Mouse (Mus musculus): ENCODE measurements around the gene Ip6k1.

The Ip6k1 gene

GRCm38 (mm10) chr9:108032126-108032525, 29.8 kb downstream of the Ip6k1 start:
- no peak for DNase-seq (ENCODE audit: low spot score)

DNA sequence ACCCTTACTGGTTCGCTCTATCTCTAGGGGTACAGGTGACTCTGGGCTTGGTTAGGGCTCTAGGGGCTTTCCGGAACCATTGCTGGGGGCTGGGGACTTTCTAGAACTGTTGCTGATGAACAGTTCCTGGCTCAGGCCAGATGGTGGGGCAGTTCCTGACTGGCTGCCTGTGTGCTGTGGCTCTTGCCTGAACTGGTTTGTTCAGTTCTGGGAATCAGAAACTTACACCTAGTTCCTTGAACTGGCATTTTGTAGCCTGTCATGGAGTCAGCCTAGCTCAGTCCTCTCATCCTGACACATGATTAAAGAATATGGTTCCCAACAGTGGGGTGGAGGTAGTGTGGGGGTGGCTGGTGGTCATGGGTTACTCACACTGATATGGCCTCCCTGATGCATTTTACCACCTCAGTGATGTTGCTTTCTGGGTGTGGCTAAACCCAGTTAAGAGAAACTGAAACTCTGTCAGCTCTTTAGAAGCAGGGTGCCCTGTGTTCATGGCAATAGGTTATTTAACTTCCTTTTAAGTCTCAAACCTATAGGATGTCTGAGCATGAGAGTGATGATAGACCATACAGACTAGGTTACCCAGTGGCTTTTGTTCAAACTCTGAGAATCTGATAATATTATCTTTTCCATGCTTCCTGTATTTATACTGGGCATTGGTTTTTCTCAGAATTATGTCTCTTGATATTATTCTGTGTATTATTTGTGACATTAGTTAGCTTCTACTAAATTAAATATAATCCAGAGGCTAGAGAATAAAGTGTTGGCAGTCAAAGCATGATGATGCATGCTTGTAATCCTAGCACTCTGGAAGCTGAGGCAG, 33.2 kb downstream of the Ip6k1 start:
- no peak for DNase-seq (ENCODE audit: low spot score)

DNA sequence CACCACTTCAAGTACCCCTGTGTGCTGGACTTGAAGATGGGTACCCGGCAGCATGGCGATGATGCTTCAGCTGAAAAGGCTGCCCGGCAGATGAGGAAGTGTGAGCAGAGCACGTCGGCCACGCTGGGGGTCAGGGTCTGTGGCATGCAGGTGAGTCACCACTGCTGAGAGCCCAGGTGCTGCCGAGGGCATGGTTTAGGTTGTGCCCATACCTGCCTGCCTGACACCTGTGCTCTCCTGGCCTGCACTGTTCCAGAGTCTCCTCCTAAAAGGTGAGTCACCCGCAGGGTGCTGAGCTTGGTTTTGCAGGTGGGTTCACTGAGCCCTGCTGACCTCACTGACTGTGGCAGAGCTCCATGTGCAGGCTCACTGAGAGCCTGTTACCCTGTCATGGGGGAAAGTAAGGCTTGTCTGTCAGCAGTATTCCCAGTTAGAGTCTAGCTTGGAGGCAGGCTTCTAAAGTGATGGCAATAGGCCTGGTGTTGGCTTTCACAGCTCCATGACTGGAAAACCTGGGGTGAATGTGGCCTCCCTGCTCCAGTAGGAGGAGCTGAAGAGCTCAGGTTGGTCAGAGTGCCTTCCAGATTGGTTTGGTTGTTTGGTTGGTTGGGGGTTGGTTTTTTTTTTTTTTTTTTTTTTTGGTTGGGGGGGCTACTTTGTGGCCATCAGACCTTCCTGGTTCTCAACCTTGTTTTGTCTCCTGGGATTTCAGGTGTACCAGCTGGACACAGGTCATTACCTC, 42.6 kb downstream of the Ip6k1 start:
- no peak for DNase-seq (ENCODE audit: low spot score)

- DNase-seq (ENCODE audit: low spot score) = no peak
These were observed 44.3 kb downstream of the Ip6k1 start for GRCm38 (mm10) chr9:108046582-108046981.

DNA sequence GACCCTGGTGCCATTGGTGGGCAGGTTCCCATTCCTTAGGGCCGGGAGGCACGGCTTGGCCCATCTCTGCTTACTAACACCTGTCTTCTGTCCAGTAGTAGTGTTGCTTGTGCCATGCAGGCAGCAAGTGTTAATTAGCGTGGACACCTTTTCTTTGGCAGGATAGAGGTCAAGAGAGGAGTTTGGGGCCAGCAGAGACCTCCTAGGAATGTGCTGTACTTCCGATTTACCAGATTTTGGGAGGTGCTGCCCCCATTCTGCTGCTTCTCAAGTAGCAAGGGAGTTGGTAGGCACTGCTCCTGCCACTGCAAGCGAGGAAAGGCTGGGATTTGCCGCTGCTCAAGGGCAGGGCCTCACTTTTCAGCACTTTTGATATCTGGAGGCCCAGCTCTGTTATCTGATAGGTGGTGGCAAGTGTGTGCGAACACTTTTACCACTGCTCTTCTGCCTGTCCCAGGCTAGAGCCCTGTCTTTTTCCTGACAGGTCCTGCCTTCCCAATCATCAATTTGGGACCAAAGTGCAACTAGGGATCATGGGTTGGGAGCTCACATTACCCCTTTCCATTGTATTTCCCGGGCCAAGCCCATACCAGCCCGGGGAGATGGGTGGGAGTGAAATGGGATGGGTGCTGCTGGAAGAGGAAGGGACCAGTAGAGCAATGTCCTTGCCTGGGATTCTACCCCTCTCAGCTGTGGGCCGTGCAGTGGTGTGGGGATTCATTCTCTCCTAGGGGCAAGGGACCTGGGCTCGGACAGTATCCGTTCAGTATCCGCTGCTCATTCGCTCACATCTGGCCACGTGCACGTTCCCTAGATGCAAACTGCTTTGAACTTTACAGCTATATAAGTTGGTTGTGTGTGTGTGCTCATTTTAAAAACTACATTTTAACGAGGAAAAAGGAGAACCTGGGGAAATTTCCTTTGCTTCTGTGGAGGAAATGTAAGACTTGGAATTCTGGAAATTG, 45.6 kb downstream of the Ip6k1 start:
- DNase-seq (ENCODE audit: low spot score) = no peak

DNA sequence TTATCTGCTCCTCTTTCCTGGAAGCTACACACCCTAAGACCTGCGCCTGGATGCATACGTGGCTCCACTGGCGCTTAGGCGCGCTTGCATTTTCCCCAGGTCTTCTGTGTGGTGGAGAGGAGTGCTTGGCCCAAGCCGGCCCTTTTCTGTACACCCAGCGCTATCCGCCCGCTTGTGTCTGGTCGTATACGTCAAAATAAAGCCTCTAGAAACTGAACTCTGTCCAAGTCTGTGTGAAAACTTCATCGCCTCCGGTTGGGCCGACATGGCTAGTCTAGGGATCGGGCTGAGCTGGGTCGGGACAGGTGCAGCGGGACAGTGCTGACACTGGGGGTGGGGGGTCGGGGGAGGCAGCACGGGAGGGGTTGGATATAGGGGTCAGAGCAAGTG, 46.3 kb downstream of the Ip6k1 start:
- no peak for DNase-seq (ENCODE audit: low spot score)

DNA sequence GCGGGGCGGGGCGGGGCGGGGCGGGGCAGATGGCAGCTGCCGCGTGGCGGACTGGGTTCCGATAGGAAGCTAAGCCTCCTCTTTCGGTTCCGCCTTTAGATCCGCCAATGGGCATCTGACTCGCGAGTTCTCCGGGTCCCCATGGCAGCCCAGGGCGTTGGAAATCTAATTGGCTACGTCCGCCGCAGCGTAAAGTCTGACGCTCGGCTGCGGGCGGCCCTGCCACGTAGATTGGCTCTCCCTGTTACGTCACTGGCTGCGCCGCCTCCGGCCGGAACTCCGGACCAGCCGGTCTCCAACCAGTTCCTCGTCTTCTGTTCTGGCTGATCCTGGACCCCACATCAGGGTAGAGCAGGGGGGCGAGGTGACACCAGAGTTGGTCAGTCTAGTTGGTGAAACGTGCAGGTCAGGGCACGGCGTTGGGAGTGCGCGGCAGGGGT, 46.7 kb downstream of the Ip6k1 start, which contains the start of gene Gmppb:
TSS of gene Gmppb (plus strand) at position 227 of the 440 bp plus-strand sequence.
- peak; percentile 90 for DNase-seq (ENCODE audit: low spot score)

GRCm38 (mm10) chr9:108049561-108050251, 47.4 kb downstream of the Ip6k1 start:
- DNase-seq (ENCODE audit: low spot score) = no peak

DNA sequence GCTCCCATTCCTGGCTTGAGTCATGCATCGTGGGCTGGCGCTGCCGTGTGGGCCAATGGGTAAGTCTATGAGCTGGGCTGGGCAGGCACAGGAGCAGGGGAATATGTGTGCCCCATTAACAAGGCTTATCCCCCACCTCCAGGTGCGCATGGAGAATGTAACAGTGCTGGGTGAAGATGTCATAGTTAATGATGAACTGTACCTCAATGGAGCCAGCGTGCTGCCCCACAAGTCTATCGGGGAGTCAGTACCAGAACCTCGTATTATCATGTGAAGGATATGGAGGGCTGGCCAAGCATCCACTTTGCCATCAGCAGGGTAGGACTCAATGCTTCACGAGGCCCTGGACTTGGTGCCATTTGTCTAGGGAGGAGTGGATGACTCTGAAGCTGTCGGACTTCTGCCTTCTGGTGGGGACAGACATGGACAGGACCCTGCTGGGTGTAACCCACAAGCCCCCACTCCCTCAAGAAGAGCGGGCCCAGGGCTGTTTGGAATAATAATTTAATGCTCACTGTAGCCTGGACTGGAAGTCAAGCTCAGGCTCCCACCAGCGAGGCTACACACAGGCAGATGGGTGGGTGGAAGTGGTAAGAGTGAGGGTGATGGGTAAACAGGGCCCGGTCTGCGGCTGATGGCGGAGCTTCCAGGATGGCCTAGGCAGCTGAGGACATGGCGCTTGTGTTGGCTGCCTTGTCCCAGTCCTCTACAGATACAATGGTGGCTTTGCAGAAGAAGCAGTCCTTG, 49.1 kb downstream of the Ip6k1 start:
- DNase-seq (ENCODE audit: low spot score) = no peak

DNA sequence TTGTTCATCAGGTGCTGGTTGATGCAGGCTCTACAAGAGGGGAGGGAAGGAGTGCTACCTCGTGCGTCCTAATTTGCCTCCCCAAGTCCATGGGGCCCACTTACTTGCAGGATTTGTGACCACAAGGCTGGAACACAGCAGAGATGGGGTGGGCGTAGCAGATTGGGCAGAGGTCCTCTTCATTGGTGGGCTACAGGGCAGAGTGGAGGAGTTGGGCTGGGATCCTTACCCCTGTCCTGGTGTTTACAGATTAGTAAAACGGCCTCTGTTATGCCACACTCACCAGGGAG, 49.6 kb downstream of the Ip6k1 start:
- no peak for DNase-seq (ENCODE audit: low spot score)

- DNase-seq (ENCODE audit: low spot score) = no peak
These were observed 50.1 kb downstream of the Ip6k1 start for GRCm38 (mm10) chr9:108052411-108052810.

GRCm38 (mm10) chr9:108052885-108053664, 50.8 kb downstream of the Ip6k1 start, which contains the start of gene Amigo3:
Gene Amigo3, plus strand, starts transcription at chr9:108053159.
- DNase-seq (ENCODE audit: low spot score) = peak; percentile 96

DNA sequence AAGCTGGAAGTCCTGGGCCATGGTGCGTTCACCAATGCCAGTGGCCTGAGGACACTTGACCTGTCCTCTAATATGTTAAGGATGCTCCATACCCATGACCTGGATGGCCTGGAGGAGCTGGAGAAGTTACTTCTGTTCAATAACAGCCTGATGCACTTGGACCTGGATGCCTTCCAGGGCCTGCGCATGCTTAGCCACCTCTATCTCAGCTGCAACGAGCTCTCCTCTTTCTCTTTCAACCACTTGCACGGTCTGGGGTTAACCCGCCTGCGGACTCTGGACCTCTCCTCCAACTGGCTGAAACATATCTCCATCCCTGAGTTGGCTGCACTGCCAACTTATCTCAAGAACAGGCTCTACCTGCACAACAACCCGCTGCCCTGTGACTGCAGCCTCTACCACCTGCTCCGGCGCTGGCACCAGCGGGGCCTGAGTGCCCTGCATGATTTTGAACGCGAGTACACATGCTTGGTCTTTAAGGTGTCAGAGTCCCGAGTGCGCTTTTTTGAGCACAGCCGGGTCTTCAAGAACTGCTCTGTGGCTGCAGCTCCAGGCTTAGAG, 51.4 kb downstream of the Ip6k1 start:
- DNase-seq (ENCODE audit: low spot score) = no peak

GRCm38 (mm10) chr9:108054331-108055040, 52.2 kb downstream of the Ip6k1 start:
- DNase-seq (ENCODE audit: low spot score) = no peak

DNA sequence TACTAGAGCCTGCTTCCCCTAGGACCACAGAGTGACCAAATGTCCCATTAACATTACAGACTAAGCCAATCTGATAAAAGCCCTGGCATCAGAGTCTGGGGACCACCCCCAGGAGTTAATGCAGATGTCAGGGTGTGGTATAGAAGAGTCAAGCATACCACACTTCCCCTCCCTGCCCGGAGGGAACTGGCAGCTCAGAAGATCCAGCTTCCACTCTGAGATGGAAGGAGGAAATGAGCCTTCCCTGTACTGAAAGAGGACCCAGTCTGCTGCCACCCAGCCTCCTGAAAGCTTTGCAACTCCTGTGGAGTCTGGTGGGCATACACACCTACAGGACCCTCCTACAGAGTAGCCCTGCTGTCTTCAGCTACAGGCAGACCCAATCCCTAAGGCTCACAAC, 52.8 kb downstream of the Ip6k1 start:
- no peak for DNase-seq (ENCODE audit: low spot score)

DNA sequence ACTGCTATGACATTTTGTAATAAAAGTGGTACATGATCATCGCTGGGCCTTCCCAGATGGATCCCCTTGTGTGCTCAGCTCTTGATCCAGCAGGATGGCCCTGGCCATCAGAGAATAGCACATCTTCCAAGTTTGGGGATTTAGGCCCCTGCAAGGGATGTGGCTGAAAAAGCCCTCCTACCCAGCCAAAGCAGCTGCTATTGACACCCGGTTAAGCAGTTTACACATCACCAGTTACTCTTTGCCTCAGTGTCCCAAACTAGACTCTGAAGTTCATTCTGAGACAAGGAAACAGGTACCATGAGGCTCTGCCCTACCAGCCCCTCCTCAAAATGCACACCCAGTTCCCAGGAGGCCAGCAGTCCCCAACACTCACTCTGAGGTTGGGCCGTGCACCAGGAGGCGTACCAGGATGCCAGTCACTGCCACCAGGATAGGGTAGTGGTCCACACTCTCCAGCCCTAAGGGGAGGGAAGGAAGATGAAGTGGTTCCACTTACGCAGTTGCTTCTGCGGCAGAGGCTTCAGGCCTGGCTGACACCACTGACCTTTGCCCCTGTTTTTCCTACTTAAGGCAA, 53.4 kb downstream of the Ip6k1 start:
- no peak for DNase-seq (ENCODE audit: low spot score)

GRCm38 (mm10) chr9:108056361-108057261, 54.3 kb downstream of the Ip6k1 start:
- DNase-seq (ENCODE audit: low spot score) = no peak

DNA sequence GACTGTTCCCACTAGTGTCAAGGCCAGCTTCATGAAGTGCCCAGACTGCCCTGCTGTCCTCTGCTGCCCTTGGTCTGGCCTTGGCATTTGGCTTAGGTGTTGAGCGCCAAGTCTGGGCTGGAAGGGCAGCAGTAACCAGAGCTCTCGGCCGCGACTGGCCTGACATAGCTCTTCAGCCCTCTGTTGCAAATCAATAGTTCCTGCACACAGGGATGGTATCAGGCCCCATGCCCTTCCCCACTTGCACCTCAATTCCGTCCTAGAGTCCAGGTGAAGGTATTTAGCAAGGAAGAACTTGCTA, 54.9 kb downstream of the Ip6k1 start:
- no peak for DNase-seq (ENCODE audit: low spot score)
